Mouse (Mus musculus): ENCODE results near the gene Gm4707.
"Not testable (repeated sequence)": the region's sequence is repeated elsewhere in the genome, so short reads cannot be mapped to it uniquely, and the experiment has no call there.

The Gm4707 gene

GRCm38 (mm10) chr17:71444126-71444525, 15.6 kb downstream of the Gm4707 start:
- no peak for DNase-seq

- DNase-seq, result peak; percentile 7 to 45
Measured at GRCm38 (mm10) chr17:71443273-71443672, 16.4 kb downstream of the Gm4707 start.

- DNase-seq, result not testable (repeated sequence)
Measured at GRCm38 (mm10) chr17:71422502-71422901, 37.2 kb downstream of the Gm4707 start.

- not testable (repeated sequence) for DNase-seq
Measured at GRCm38 (mm10) chr17:71419448-71419847, 40.3 kb downstream of the Gm4707 start.

- no peak for DNase-seq
Measured at GRCm38 (mm10) chr17:71417008-71417407, 42.7 kb downstream of the Gm4707 start.
